Mouse (Mus musculus): Measurements from ENCODE around the gene Rrad. TPM values are rescaled to one million over a fixed set of nuclear protein-coding genes. Genes with fewer than 3 reads are reported as not detected.

Rrad gene
- polyA plus RNA-seq, 1 experiment from 2014 or later = 18.1 TPM

DNA sequence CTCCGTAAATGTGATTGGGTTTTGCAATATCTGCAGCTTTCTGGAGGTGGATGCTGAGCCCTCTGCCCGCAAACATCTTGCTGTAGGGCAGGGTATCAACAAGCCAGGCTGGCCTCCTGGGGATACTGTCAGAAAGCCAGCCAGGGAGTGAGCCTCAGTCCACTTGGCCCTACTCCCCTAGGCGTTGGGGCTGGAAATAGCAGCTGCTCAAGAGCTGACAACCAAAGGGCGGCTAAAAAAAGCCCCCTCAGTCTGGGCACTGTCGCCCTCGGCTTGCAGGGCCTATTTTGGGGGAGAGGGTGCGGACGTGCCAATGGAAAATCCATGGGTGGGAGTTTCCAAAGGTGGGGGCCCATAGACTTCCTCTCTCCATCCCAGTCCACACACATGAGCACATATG is 21.9 kb downstream of the Rrad start:
- ATAC-seq (ENCODE audit: low FRiP score, low read depth) = no peak
- H3K4me2 ChIP-seq (replicated peaks) = no peak overlapping the region

GRCm38 (mm10) chr8:104607944-104608343 is 23.2 kb downstream of the Rrad start:
- H3K4me1 ChIP-seq = peaks cover 12% of the 10 kb centered on the region
- no peak overlapping the region for H3K27ac ChIP-seq
- H3K9ac ChIP-seq = no peak overlapping the region
- H3K4me2 ChIP-seq (replicated peaks) = no peak overlapping the region
- 60% methylated on average over 2 of the region's 2 CpGs for WGBS
- ATAC-seq (ENCODE audit: low FRiP score, low read depth) = no peak
- no peaks in the 10 kb centered on the region for H3K27me3 ChIP-seq
- H3K36me3 ChIP-seq = no peaks in the 10 kb centered on the region
- H3K9me3 ChIP-seq = no peaks in the 10 kb centered on the region
- no peak overlapping the region for H3K4me3 ChIP-seq

More for the DNA sequence above, 21.9 kb downstream of the Rrad start:
- 77% methylated on average over 8 of the region's 8 CpGs for WGBS
- Histone ChIP-seq H3K27ac (no peak overlapping the region), H3K4me3 (no peak overlapping the region), H3K4me1 (peaks cover 12% of the 10 kb centered on the region), H3K9ac (no peak overlapping the region), H3K36me3 (no peaks in the 10 kb centered on the region), H3K9me3 (no peaks in the 10 kb centered on the region), H3K27me3 (no peaks in the 10 kb centered on the region)

DNA sequence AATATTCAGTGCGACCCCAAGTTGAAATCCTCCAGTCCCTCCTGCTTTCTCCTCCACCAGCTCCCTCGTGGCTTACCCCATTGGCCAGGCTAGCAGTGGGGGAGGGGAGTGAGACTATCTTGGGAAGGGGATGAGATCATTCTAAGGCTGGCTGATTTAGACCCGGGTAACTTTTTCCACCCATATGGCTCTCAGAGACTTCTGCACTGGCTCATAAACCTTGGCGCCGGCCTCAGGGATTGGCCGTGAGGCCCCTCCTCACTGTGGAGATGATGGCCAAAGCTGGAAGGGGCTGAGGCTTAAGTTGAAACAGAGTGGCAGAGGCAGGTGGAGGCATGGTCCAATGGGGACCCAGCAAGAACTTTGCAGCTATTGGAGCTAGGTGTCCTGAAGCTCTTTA is 24.8 kb downstream of the Rrad start:
- ATAC-seq (ENCODE audit: low FRiP score, low read depth) = peak; percentile 52
- Histone ChIP-seq H3K4me2 (replicated peaks) (0 out of 2 replicates have a peak overlapping the region, but pooled peaks have one; percentile 9), H3K27me3 (0 out of 2 replicates have a peak, but pooled peaks cover 2% of the 10 kb centered on the region), H3K4me3 (no peak overlapping the region), H3K9me3 (no peaks in the 10 kb centered on the region), H3K4me1 (peaks cover 18% of the 10 kb centered on the region), H3K27ac (no peak overlapping the region), H3K36me3 (no peaks in the 10 kb centered on the region), H3K9ac (no peak overlapping the region)
- 23% methylated on average over 6 of the region's 6 CpGs for WGBS

GRCm38 (mm10) chr8:104603245-104603593 is 27.9 kb downstream of the Rrad start:
- ATAC-seq (ENCODE audit: low FRiP score, low read depth) = no peak
- Histone ChIP-seq H3K27ac (no peak overlapping the region), H3K9me3 (no peaks in the 10 kb centered on the region), H3K4me2 (replicated peaks) (peak overlapping the region; percentile 60), H3K4me1 (peaks cover 18% of the 10 kb centered on the region), H3K9ac (0 out of 2 replicates have a peak overlapping the region, but pooled peaks have one; percentile 8), H3K27me3 (peaks cover 7% of the 10 kb centered on the region; the same call in 1 of the 2 replicates), H3K4me3 (0 out of 2 replicates have a peak overlapping the region, but pooled peaks have one; percentile 34), H3K36me3 (no peaks in the 10 kb centered on the region)
- WGBS = 57% methylated on average over 4 of the region's 4 CpGs

DNA sequence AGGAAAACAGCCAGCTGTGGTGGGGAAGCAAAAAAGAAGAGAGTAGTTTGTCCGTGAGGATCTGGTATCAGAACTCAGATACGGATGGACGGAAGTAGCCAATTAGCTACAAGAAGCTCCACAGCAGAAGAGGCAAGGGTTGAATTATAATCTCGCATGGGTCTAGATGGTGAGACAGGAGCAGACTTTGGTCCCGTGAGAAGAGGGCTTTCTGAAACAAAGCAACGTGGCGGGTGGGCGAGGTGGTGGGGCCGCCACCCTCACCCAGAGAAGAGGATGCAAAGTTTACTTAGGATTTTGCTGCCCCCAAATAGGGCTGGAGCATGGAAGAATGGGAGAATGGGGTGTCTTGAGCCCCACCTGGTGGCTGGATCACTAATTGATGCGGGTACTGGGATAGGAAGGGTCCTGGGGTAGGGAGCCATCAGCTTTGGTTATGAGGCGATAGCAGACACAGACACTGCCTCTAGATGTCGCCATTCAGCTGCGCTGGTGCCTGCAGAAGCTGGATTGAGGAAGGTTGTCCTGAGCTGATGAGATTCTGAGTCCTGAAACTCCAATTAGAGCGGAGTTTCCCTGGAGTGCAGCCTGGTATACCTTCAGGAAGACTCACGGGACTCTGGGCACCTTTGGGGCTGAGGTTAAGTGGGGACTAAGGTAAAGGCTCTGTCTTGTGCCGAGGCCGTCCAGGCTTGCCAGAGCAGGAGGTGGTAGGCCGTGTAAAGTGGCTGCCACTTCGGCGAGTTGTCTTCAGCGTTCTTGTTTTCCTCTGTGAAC is 28.5 kb downstream of the Rrad start:
- no peak overlapping the region for H3K27ac ChIP-seq
- H3K36me3 ChIP-seq = 0 out of 2 replicates have a peak, but pooled peaks cover 1% of the 10 kb centered on the region
- ATAC-seq (ENCODE audit: low FRiP score, low read depth) = peak; percentile 90
- H3K4me1 ChIP-seq = peaks cover 18% of the 10 kb centered on the region
- no peak overlapping the region for H3K9ac ChIP-seq
- no peaks in the 10 kb centered on the region for H3K9me3 ChIP-seq
- peak overlapping the region; percentile 60 for H3K4me2 ChIP-seq (replicated peaks)
- H3K4me3 ChIP-seq = peak overlapping the region; percentile 34
- WGBS = 17% methylated on average over 21 of the region's 21 CpGs
- H3K27me3 ChIP-seq = peaks cover 7% of the 10 kb centered on the region; the same call in 1 of the 2 replicates

GRCm38 (mm10) chr8:104601941-104602371 is 29.2 kb downstream of the Rrad start:
- Histone ChIP-seq H3K4me3 (peak overlapping the region; percentile 34), H3K4me2 (replicated peaks) (peak overlapping the region; percentile 60), H3K9me3 (no peaks in the 10 kb centered on the region), H3K27ac (no peak overlapping the region), H3K4me1 (peaks cover 18% of the 10 kb centered on the region), H3K9ac (no peak overlapping the region; the same call in 1 of the 2 replicates), H3K27me3 (peaks cover 7% of the 10 kb centered on the region; the same call in 1 of the 2 replicates), H3K36me3 (peaks cover 7% of the 10 kb centered on the region; the same call in 1 of the 2 replicates)
- 0% methylated on average over 12 of the region's 12 CpGs for WGBS
- 0 out of 2 replicates have a peak, but pooled peaks have one; percentile 5 for ATAC-seq (ENCODE audit: low FRiP score, low read depth)

DNA sequence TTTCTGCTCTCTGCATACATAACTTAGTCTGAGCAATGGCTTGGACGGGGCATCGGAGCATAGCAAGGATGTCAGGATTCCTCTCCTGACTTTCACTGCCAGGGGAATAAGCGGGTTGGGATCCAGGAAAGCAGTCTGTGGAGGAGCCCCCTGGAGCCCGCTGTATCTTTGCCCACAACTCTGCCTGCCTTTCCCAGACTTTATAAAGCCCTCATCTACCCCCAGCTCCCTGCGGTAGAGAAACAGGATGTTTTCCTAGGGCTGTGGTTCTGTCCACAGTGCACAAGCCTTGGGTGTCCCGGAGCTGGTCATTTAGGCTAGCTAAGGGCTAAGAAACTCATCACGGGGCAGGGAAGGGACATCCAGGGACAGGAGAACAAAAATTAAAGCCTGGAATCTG is 29.7 kb downstream of the Rrad start:
- ATAC-seq (ENCODE audit: low FRiP score, low read depth) = no peak
- Histone ChIP-seq H3K27me3 (peaks cover 7% of the 10 kb centered on the region; the same call in 1 of the 2 replicates), H3K36me3 (peaks cover 11% of the 10 kb centered on the region; the same call in 1 of the 2 replicates), H3K9me3 (no peaks in the 10 kb centered on the region), H3K4me2 (replicated peaks) (peak overlapping the region; percentile 60), H3K27ac (no peak overlapping the region), H3K9ac (0 out of 2 replicates have a peak overlapping the region, but pooled peaks have one; percentile 31), H3K4me1 (peaks cover 14% of the 10 kb centered on the region), H3K4me3 (no peak overlapping the region)
- WGBS = 22% methylated on average over 7 of the region's 7 CpGs

DNA sequence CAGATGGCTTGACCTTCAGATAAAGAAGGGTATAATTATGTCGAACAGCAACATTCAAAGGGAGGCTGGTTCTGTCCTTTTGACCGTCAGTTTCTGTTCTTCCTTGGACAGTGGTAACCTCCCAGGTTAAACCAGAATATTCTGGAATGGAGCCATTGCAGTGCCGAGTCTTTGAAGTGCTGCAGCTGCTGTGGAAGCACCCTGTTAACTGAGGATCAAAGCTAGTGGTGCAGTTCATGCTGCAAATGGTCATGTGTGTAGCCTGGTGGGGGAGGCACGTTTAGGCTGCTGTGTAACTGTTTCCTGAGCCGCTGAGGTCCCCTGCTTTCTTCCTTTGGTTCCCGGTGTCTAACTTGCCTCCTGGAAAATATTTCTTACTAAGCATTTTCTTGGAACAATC is 32.6 kb downstream of the Rrad start:
- H3K27me3 ChIP-seq = peaks cover 7% of the 10 kb centered on the region; the same call in 1 of the 2 replicates
- peaks cover 39% of the 10 kb centered on the region for H3K36me3 ChIP-seq
- no peak overlapping the region for H3K9ac ChIP-seq
- H3K9me3 ChIP-seq = no peaks in the 10 kb centered on the region
- no peak overlapping the region for H3K4me3 ChIP-seq
- peaks cover 6% of the 10 kb centered on the region for H3K4me1 ChIP-seq
- no peak overlapping the region for H3K4me2 ChIP-seq (replicated peaks)
- 41% methylated on average over 6 of the region's 6 CpGs for WGBS
- H3K27ac ChIP-seq = no peak overlapping the region
- ATAC-seq (ENCODE audit: low FRiP score, low read depth) = no peak

GRCm38 (mm10) chr8:104597656-104598055 is 33.5 kb downstream of the Rrad start:
- H3K9me3 ChIP-seq = no peaks in the 10 kb centered on the region
- no peak for ATAC-seq (ENCODE audit: low FRiP score, low read depth)
- H3K27ac ChIP-seq = no peak overlapping the region
- 66% methylated on average over 6 of the region's 6 CpGs for WGBS
- peaks cover 40% of the 10 kb centered on the region for H3K36me3 ChIP-seq
- no peak overlapping the region for H3K4me3 ChIP-seq
- peaks cover 6% of the 10 kb centered on the region for H3K4me1 ChIP-seq
- peaks cover 7% of the 10 kb centered on the region; the same call in 1 of the 2 replicates for H3K27me3 ChIP-seq
- H3K9ac ChIP-seq = no peak overlapping the region
- H3K4me2 ChIP-seq (replicated peaks) = no peak overlapping the region

- peaks cover 40% of the 10 kb centered on the region for H3K36me3 ChIP-seq
- H3K4me3 ChIP-seq = no peak overlapping the region
- H3K9me3 ChIP-seq = no peaks in the 10 kb centered on the region
- H3K4me2 ChIP-seq (replicated peaks) = no peak overlapping the region
- ATAC-seq (ENCODE audit: low FRiP score, low read depth) = no peak
- 82% methylated on average over 21 of the region's 21 CpGs for WGBS
- peaks cover 9% of the 10 kb centered on the region for H3K4me1 ChIP-seq
- H3K27ac ChIP-seq = no peak overlapping the region
- H3K9ac ChIP-seq = no peak overlapping the region
- H3K27me3 ChIP-seq = peaks cover 5% of the 10 kb centered on the region; the same call in 1 of the 2 replicates
Measured at GRCm38 (mm10) chr8:104595773-104596536, 35.2 kb downstream of the Rrad start.

- Histone ChIP-seq H3K9ac (no peak overlapping the region), H3K27ac (no peak overlapping the region), H3K36me3 (peaks cover 40% of the 10 kb centered on the region), H3K27me3 (no peaks in the 10 kb centered on the region), H3K4me1 (peaks cover 14% of the 10 kb centered on the region), H3K4me3 (no peak overlapping the region), H3K4me2 (replicated peaks) (no peak overlapping the region), H3K9me3 (no peaks in the 10 kb centered on the region)
- no peak for ATAC-seq (ENCODE audit: low FRiP score, low read depth)
- WGBS = 95% methylated on average over 19 of the region's 19 CpGs
Measured at GRCm38 (mm10) chr8:104594611-104595362, 36.3 kb downstream of the Rrad start.

Measured in limb, embryonic 13.5 days (tissue).